18 mouse cellular contexts compared by ENCODE assay signal in genomic region chr11:4312180-4312579, GRCm38 (mm10). TPM values are rescaled to one million over a fixed set of nuclear protein-coding genes. Genes with fewer than 3 reads are reported as not detected.
"Had no signal": no experiment of that assay in that cellular context is flagged by ENCODE, and none has a peak within 500 bp of the region (broad histone marks: within the 10 kb centered on the region; RNA-seq: fewer than 3 reads in every experiment).

No protein-coding gene starts in this region.

- ATAC-seq: liver, embryonic 12.5 days; liver, postnatal 0 days; lung, postnatal 0 days; midbrain, embryonic 13.5 days; midbrain, embryonic 15.5 days; midbrain, embryonic 16.5 days had no signal

- DNase-seq: left cerebral cortex, postnatal 4 days; liver; liver, embryonic 13.5 days; liver, postnatal 0 days; lung, adult 18-20 months; lung, adult 2 months; lung, embryonic 14.5 days; lung, postnatal 10 days; lung, postnatal 14 days; lung, postnatal 36 days; lung, postnatal 4 days; midbrain, embryonic 14.5 days had no signal

RNA-seq across cellular contexts. Expression of gene Lif, which starts 54.8 kb away (rescaled TPM):
- total RNA-seq: liver, adult 2 months had no signal
